Comparison of ENCODE assay signal across 11 mouse cellular contexts in genomic region chr5:66756821-66757705, GRCm38 (mm10). TPM values are rescaled to one million over a fixed set of nuclear protein-coding genes. Genes with fewer than 3 reads are reported as not detected.
DNase-seq lines count a peak whose midpoint lies in the region; ATAC-seq and TF ChIP-seq lines count a peak whose summit lies in the region.
"Had no signal": no experiment of that assay in that cellular context is flagged by ENCODE, and none has a peak within 500 bp of the region (broad histone marks: within the 10 kb centered on the region; RNA-seq: fewer than 3 reads in every experiment).

No protein-coding gene starts in this region.

- peak overlapping the region; percentile 60; the same call in 1 of the 2 replicates for H3K27ac ChIP-seq in layer of hippocampus, adult 2 months
- peak overlapping the region; percentile 69 for H3K27ac ChIP-seq in hindbrain, embryonic 13.5 days
- H3K27ac ChIP-seq in neural tube, embryonic 15.5 days (replicated peaks): peak overlapping the region; percentile 62
- H3K27ac ChIP-seq: limb, embryonic 13.5 days had no signal

- H3K4me1 ChIP-seq in hindbrain, embryonic 13.5 days (replicated peaks): peaks cover 30% of the 10 kb centered on the region
- H3K4me1 ChIP-seq in neural tube, embryonic 15.5 days: peaks cover 27% of the 10 kb centered on the region

- no peak overlapping the region for H3K4me3 ChIP-seq in layer of hippocampus, adult 2 months
- no peak overlapping the region for H3K4me3 ChIP-seq in hindbrain, embryonic 13.5 days
- H3K4me3 ChIP-seq in neural tube, embryonic 15.5 days (replicated peaks): no peak overlapping the region
- H3K4me3 ChIP-seq: erythroblast, embryonic 14.5 days; heart, embryonic 12.5 days; limb, embryonic 13.5 days had no signal

- H3K4me2 ChIP-seq in hindbrain, embryonic 13.5 days: no peak overlapping the region
- no peak overlapping the region for H3K4me2 ChIP-seq in neural tube, embryonic 15.5 days
- H3K4me2 ChIP-seq: heart, embryonic 12.5 days; limb, embryonic 13.5 days had no signal

- no peaks in the 10 kb centered on the region for H3K9me3 ChIP-seq in hindbrain, embryonic 13.5 days
- no peaks in the 10 kb centered on the region for H3K9me3 ChIP-seq in neural tube, embryonic 15.5 days (replicated peaks)
- H3K9me3 ChIP-seq: heart, embryonic 12.5 days; limb, embryonic 13.5 days had no signal

- H3K36me3 ChIP-seq in hindbrain, embryonic 13.5 days: no peaks in the 10 kb centered on the region
- no peaks in the 10 kb centered on the region for H3K36me3 ChIP-seq in neural tube, embryonic 15.5 days
- H3K36me3 ChIP-seq: heart, embryonic 12.5 days; limb, embryonic 13.5 days had no signal

- no peak for TF ChIP-seq CTCF in layer of hippocampus, adult 2 months (conservative IDR thresholded peaks at IDR 0.05)

- H3K9ac ChIP-seq in hindbrain, embryonic 13.5 days: no peak overlapping the region
- no peak overlapping the region for H3K9ac ChIP-seq in neural tube, embryonic 15.5 days (replicated peaks)
- H3K9ac ChIP-seq: heart, embryonic 12.5 days; limb, embryonic 13.5 days had no signal

- intact Hi-C loops in gastrocnemius, postnatal 36 days (cut with DNase I): no loop called here

- 60% methylated on average over 10 of the region's 10 CpGs for WGBS in hindbrain, embryonic 13.5 days
- WGBS in neural tube, embryonic 15.5 days: 52% methylated on average over 10 of the region's 10 CpGs

- DNase-seq in layer of hippocampus, adult 2 months (ENCODE audit: low spot score in 2 of 2): no peak
- DNase-seq in layer of hippocampus, adult 18-20 months (ENCODE audit: low spot score in 2 of 2): no peak
- peak; percentile 66 for DNase-seq in brain, adult 2 months (ENCODE audit: low read depth, low spot score)
- no peak for DNase-seq in gastrocnemius, postnatal 36 days
- no peak for DNase-seq in urinary bladder, postnatal 14 days (ENCODE audit: low spot score)
- DNase-seq: kidney, adult 11 months had no signal

- peak; percentile 82 for ATAC-seq in hindbrain, embryonic 13.5 days (ENCODE audit: low FRiP score)
- peak; percentile 85 for ATAC-seq in neural tube, embryonic 15.5 days (ENCODE audit: low FRiP score)

- no peaks in the 10 kb centered on the region for H3K27me3 ChIP-seq in hindbrain, embryonic 13.5 days
- H3K27me3 ChIP-seq in neural tube, embryonic 15.5 days (replicated peaks): no peaks in the 10 kb centered on the region
- H3K27me3 ChIP-seq: limb, embryonic 13.5 days had no signal

RNA-seq across cellular contexts. Expression of gene Limch1, which starts 11.4 kb away (rescaled TPM):
- 100 to 1,000 TPM; 127 to 140 TPM for total RNA-seq in layer of hippocampus, adult 2 months (2021)
- total RNA-seq in layer of hippocampus, adult 18-20 months (2021): 100 to 1,000 TPM; 122 to 133 TPM
- 49.0 and 52.0 TPM in 2 replicates for polyA plus RNA-seq in hindbrain, embryonic 13.5 days (2015; fragmentation: Nextera tagmentation; extraction: Ambion mirVana)
- 62.0 and 63.7 TPM in 2 replicates for polyA plus RNA-seq in neural tube, embryonic 15.5 days (2015; fragmentation: Nextera tagmentation; extraction: Ambion mirVana)
- 100 to 1,000 TPM in 1 of 2 experiments, 10 to 100 TPM in 1; 97.7 to 103 TPM for total RNA-seq in gastrocnemius, postnatal 36 days (2021)
- polyA plus RNA-seq: erythroblast, embryonic 14.5 days had no signal
